Mouse (Mus musculus): ENCODE measurements around the gene Eif1b. TPM values are rescaled to one million over a fixed set of nuclear protein-coding genes. Genes with fewer than 3 reads are reported as not detected.

Eif1b gene
- 35.8 TPM for polyA plus RNA-seq (2014; fragmentation: Illumina TruSeq; extraction: RNeasy Lipid Tissue Mini Kit (QIAGEN cat#74804); ENCODE audit: low read depth, low replicate concordance)

DNA sequence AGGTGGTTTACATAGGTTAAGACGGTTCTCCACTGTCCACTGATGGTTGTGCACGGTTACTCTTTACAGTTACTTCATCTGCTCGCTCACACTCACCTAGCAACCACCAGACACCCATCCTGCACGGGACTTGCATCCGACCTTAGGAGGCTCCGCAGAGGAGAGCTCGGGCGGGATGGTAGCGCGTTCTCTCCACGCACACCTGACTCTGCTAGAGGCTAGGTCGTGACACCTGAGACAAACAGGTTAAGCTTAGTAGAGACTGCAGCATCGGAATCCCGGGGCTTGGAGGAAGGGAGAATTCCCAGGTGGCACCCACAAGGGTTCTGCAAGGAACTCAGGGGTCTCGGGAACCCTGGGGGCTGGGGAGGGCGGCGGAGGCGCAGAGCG lies at the start of gene Eif1b:
Gene Eif1b (plus strand): TSS at position 223 of the 390 bp plus-strand sequence.

DNA sequence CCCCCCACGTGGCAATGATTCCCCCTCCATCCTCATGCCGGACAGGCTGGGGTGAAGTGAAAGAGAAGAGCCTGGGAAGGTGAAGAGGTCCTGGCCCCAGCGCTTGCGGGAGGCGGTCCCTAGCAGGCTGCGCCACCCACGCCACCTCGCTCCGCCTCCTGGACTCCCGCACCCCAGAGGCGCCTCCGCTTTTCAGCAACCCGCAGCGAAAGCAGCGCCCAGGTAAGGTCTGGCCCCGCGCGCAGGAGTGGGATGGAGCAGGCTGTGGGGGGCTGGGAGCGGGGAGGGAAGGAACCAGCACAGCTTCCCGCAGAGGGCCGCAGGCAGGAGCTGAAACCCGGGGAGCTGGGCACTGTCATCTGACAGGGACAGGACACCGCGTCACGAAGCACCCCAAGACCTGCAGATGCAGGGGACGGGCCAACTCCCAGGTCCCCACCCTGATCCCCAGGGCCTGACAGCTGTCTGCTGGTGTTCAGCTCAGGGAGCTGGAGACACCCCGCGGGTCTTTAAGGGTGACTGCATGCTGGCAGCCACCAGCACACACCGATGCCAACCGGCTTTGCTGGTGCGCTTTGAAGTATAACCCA lies 47.7 kb downstream of the Eif1b start, which contains the start of gene Entpd3:
Gene Entpd3 (plus strand): TSS at position 157 of the 590 bp plus-strand sequence.

Other genes with a start within 250 kb of the Eif1b start
- gene Myrip, start 190.7 kb upstream of the Eif1b start, polyA plus RNA-seq (2014; fragmentation: Illumina TruSeq; extraction: RNeasy Lipid Tissue Mini Kit (QIAGEN cat#74804); ENCODE audit: low read depth, low replicate concordance), result 1.5 TPM
- 0.79 TPM for gene Entpd3, start 47.6 kb downstream of the Eif1b start, polyA plus RNA-seq (2014; fragmentation: Illumina TruSeq; extraction: RNeasy Lipid Tissue Mini Kit (QIAGEN cat#74804); ENCODE audit: low read depth, low replicate concordance)
- 622 TPM for gene Rpl14, start 79.2 kb downstream of the Eif1b start, polyA plus RNA-seq (2014; fragmentation: Illumina TruSeq; extraction: RNeasy Lipid Tissue Mini Kit (QIAGEN cat#74804); ENCODE audit: low read depth, low replicate concordance)

Measured in sigmoid colon, adult 10 weeks (tissue).